Mouse (Mus musculus) mouse embryonic stem cell (cell line): ENCODE measurements around the gene Vmn1r40.

Experiments
- in situ Hi-C, 2 experiments: fragments of 300-500 bp; cut with MboI; formaldehyde crosslinking; loops; 1 replicate in 1 of 2; 3 replicates in 1 of 2; pipeline ENCODE4 v1.14.3; 2019 to 2020; ENCODE audit warnings: low sequenced_read_pairs in 2 of 2, low pct_unique_long_range_greater_than_20kb in 1 of 2, mixed read lengths in 1 of 2; ENCODE audit not compliant: unreplicated experiment in 1 of 2

Vmn1r40 gene

GRCm38 (mm10) chr6:89707240-89707639 is at the start of gene Vmn1r40:
Vmn1r40 (plus strand) TSS chr6:89707540.
- in situ Hi-C loops, result no loop called here

- in situ Hi-C loops, result no loop called here
Measured at GRCm38 (mm10) chr6:89658342-89658741, 49.0 kb upstream of the Vmn1r40 start.

GRCm38 (mm10) chr6:89658931-89659330 is 48.4 kb upstream of the Vmn1r40 start:
- in situ Hi-C loops, result no loop called here

- in situ Hi-C loops, result no loop called here
Measured at GRCm38 (mm10) chr6:89659692-89660423, 47.5 kb upstream of the Vmn1r40 start.

GRCm38 (mm10) chr6:89660490-89660889 is 46.9 kb upstream of the Vmn1r40 start:
- in situ Hi-C loops, result no loop called here

GRCm38 (mm10) chr6:89662521-89662920 is 44.8 kb upstream of the Vmn1r40 start:
- in situ Hi-C loops, result no loop called here

- in situ Hi-C loops, result no loop called here
Measured at GRCm38 (mm10) chr6:89665155-89665554, 42.2 kb upstream of the Vmn1r40 start.

GRCm38 (mm10) chr6:89665667-89666066 is 41.7 kb upstream of the Vmn1r40 start:
- in situ Hi-C loops, result no loop called here

- in situ Hi-C loops, result no loop called here
Measured at GRCm38 (mm10) chr6:89666976-89667375, 40.4 kb upstream of the Vmn1r40 start.

- in situ Hi-C loops, result no loop called here
Measured at GRCm38 (mm10) chr6:89669556-89669955, 37.8 kb upstream of the Vmn1r40 start.

- in situ Hi-C loops, result loop anchor here in 1 of 2 experiments (10.0 kb wide), 2 partner anchors 653 to 753 kb away; partner anchors contain the start of genes Cfap100 and Chst13
Measured at GRCm38 (mm10) chr6:89671431-89671830, 35.9 kb upstream of the Vmn1r40 start.

GRCm38 (mm10) chr6:89672641-89673040 is 34.7 kb upstream of the Vmn1r40 start:
- in situ Hi-C loops, result loop anchor here in 1 of 2 experiments (10.0 kb wide), 2 partner anchors 652 to 752 kb away; partner anchors contain the start of genes Cfap100 and Chst13

GRCm38 (mm10) chr6:89673135-89673780 is 34.1 kb upstream of the Vmn1r40 start:
- in situ Hi-C loops, result loop anchor here in 1 of 2 experiments (10.0 kb wide), 2 partner anchors 652 to 752 kb away; partner anchors contain the start of genes Cfap100 and Chst13

GRCm38 (mm10) chr6:89678522-89678921 is 28.8 kb upstream of the Vmn1r40 start:
- in situ Hi-C loops, result loop anchor here (10.0 to 25.0 kb wide), 3 partner anchors 634 to 746 kb away; partner anchors contain the start of genes BC048671 (in 1 of the 2), Cfap100 (in 1 of the 2) and Chst13 (in 1 of the 2)

GRCm38 (mm10) chr6:89679291-89679835 is 28.0 kb upstream of the Vmn1r40 start:
- in situ Hi-C loops, result loop anchor here (10.0 to 25.0 kb wide), 3 partner anchors 633 to 745 kb away; partner anchors contain the start of genes BC048671 (in 1 of the 2), Cfap100 (in 1 of the 2) and Chst13 (in 1 of the 2)

- in situ Hi-C loops, result loop anchor here in 1 of 2 experiments (10.0 to 25.0 kb wide), 2 partner anchors 632 to 745 kb away; partner anchors contain the start of genes BC048671 and Cfap100
Measured at GRCm38 (mm10) chr6:89680155-89680554, 27.2 kb upstream of the Vmn1r40 start.

- in situ Hi-C loops, result loop anchor here in 1 of 2 experiments (10.0 to 25.0 kb wide), 2 partner anchors 628 to 741 kb away; partner anchors contain the start of genes BC048671 and Cfap100
Measured at GRCm38 (mm10) chr6:89684231-89684630, 23.1 kb upstream of the Vmn1r40 start.

- in situ Hi-C loops, result loop anchor here in 1 of 2 experiments (10.0 to 25.0 kb wide), 2 partner anchors 625 to 738 kb away; partner anchors contain the start of genes BC048671 and Cfap100
Measured at GRCm38 (mm10) chr6:89687100-89687499, 20.2 kb upstream of the Vmn1r40 start.

- in situ Hi-C loops, result no loop called here
Measured at GRCm38 (mm10) chr6:89706624-89707023, 716 bp upstream of the Vmn1r40 start.
